Mouse (Mus musculus): ENCODE measurements at regions not wholly inside any gene's neighbourhood (a gene's known extent, or its start where the extent isn't known, plus 50 kb on each side); places are given as distances from the start of the nearest gene placed in this dataset.

- DNase-seq (ENCODE audit: low read depth, low spot score), result no peak
Observed at GRCm38 (mm10) chr8:89279844-89280243, 235.9 kb upstream of the Sall1 start.

GRCm38 (mm10) chr8:89279142-89279541, 235.2 kb upstream of the Sall1 start:
- no peak for DNase-seq (ENCODE audit: low read depth, low spot score)

- no peak for DNase-seq (ENCODE audit: low read depth, low spot score)
Observed at GRCm38 (mm10) chr8:89273276-89273675, 229.3 kb upstream of the Sall1 start.

GRCm38 (mm10) chr8:89272381-89272815, 228.4 kb upstream of the Sall1 start:
- DNase-seq (ENCODE audit: low read depth, low spot score), result no peak

GRCm38 (mm10) chr8:89271381-89272355, 227.7 kb upstream of the Sall1 start:
- no peak for DNase-seq (ENCODE audit: low read depth, low spot score)

GRCm38 (mm10) chr8:89270001-89270400, 226.0 kb upstream of the Sall1 start:
- DNase-seq (ENCODE audit: low read depth, low spot score), result no peak

GRCm38 (mm10) chr8:89261163-89261812, 217.3 kb upstream of the Sall1 start:
- DNase-seq (ENCODE audit: low read depth, low spot score), result no peak

GRCm38 (mm10) chr8:89259881-89260280, 215.9 kb upstream of the Sall1 start:
- DNase-seq (ENCODE audit: low read depth, low spot score), result no peak

- no peak for DNase-seq (ENCODE audit: low read depth, low spot score)
Observed at GRCm38 (mm10) chr8:89246342-89246741, 202.4 kb upstream of the Sall1 start.

- no peak for DNase-seq (ENCODE audit: low read depth, low spot score)
Observed at GRCm38 (mm10) chr8:89245131-89245751, 201.3 kb upstream of the Sall1 start.

- DNase-seq (ENCODE audit: low read depth, low spot score), result no peak
Observed at GRCm38 (mm10) chr8:89241686-89242085, 197.7 kb upstream of the Sall1 start.

GRCm38 (mm10) chr8:89239626-89240025, 195.7 kb upstream of the Sall1 start:
- no peak for DNase-seq (ENCODE audit: low read depth, low spot score)

- DNase-seq (ENCODE audit: low read depth, low spot score), result no peak
Observed at GRCm38 (mm10) chr8:89234041-89234440, 190.1 kb upstream of the Sall1 start.

- DNase-seq (ENCODE audit: low read depth, low spot score), result no peak
Observed at GRCm38 (mm10) chr8:89232318-89232717, 188.4 kb upstream of the Sall1 start.

GRCm38 (mm10) chr8:89229144-89229543, 185.2 kb upstream of the Sall1 start:
- DNase-seq (ENCODE audit: low read depth, low spot score), result no peak

GRCm38 (mm10) chr8:89220870-89221269, 176.9 kb upstream of the Sall1 start:
- no peak for DNase-seq (ENCODE audit: low read depth, low spot score)

- no peak for DNase-seq (ENCODE audit: low read depth, low spot score)
Observed at GRCm38 (mm10) chr8:89220381-89220780, 176.4 kb upstream of the Sall1 start.

GRCm38 (mm10) chr8:89219156-89219555, 175.2 kb upstream of the Sall1 start:
- no peak for DNase-seq (ENCODE audit: low read depth, low spot score)

- no peak for DNase-seq (ENCODE audit: low read depth, low spot score)
Observed at GRCm38 (mm10) chr8:89217689-89218088, 173.7 kb upstream of the Sall1 start.

GRCm38 (mm10) chr8:89211931-89212330, 168.0 kb upstream of the Sall1 start:
- DNase-seq (ENCODE audit: low read depth, low spot score), result no peak

- DNase-seq (ENCODE audit: low read depth, low spot score), result no peak
Observed at GRCm38 (mm10) chr8:89210684-89211083, 166.7 kb upstream of the Sall1 start.

- DNase-seq (ENCODE audit: low read depth, low spot score), result no peak
Observed at GRCm38 (mm10) chr8:89207891-89208290, 163.9 kb upstream of the Sall1 start.

Data from CD4-positive helper T cell, adult 2 months (primary cell).